ENCODE assay signal across 22 mouse cellular contexts in the genomic region with DNA sequence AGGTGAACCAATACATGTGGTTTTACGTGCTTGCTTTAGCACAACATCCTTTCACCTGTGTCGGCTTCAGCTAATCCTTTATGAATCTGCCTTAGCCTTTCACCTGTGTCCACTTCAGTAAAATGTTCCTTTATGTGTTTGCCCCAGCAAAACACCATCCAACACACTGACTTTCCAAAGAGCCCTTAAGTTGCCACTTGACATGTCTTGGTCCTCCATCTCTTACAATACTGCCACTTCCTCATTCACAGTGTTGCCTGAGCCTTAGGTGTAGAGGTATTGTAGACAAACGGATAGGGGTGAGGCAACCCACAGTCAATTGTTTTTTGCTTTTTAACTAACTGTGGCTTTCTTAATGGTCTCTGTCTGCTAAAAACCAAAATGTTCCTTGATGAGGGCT.
DNase-seq lines count a peak whose midpoint lies in the region; ATAC-seq and TF ChIP-seq lines count a peak whose summit lies in the region.
"Had no signal": no experiment of that assay in that cellular context is flagged by ENCODE, and none has a peak within 500 bp of the region (broad histone marks: within the 10 kb centered on the region; RNA-seq: fewer than 3 reads in every experiment).

No protein-coding gene starts in this region.

- 63% methylated on average over 3 of the region's 3 CpGs for WGBS in lung, postnatal 0 days
- 75% methylated on average over 3 of the region's 3 CpGs for WGBS in lung, adult 2 months
- 93% methylated on average over 3 of the region's 3 CpGs for WGBS in hindbrain, embryonic 11.5 days

- H3K4me3 ChIP-seq in lung, postnatal 0 days (ENCODE audit: low read depth, low read length) = no peak overlapping the region
- H3K4me3 ChIP-seq in lung, adult 2 months (replicated peaks; ENCODE audit: extremely low read depth, low read depth, low read length) = no peak overlapping the region
- no peak overlapping the region for H3K4me3 ChIP-seq in hindbrain, embryonic 11.5 days (ENCODE audit: low read depth, low read length)
- H3K4me3 ChIP-seq: embryonic facial prominence, embryonic 10.5 days; embryonic facial prominence, embryonic 12.5 days; forebrain, embryonic 13.5 days; forebrain, embryonic 15.5 days had no signal

- no peaks in the 10 kb centered on the region for H3K36me3 ChIP-seq in lung, postnatal 0 days (ENCODE audit: insufficient read depth, low read length)
- no peaks in the 10 kb centered on the region for H3K36me3 ChIP-seq in hindbrain, embryonic 11.5 days (ENCODE audit: control insufficient read depth, insufficient read depth, low read length)
- H3K36me3 ChIP-seq: forebrain, embryonic 15.5 days had no signal

- no peak overlapping the region for H3K9ac ChIP-seq in lung, postnatal 0 days (replicated peaks; ENCODE audit: low read depth)
- no peak overlapping the region for H3K9ac ChIP-seq in hindbrain, embryonic 11.5 days (ENCODE audit: low read depth, low read length)
- H3K9ac ChIP-seq: embryonic facial prominence, embryonic 12.5 days; forebrain, embryonic 13.5 days; forebrain, embryonic 15.5 days; forebrain, postnatal 0 days had no signal

- H3K27me3 ChIP-seq in lung, postnatal 0 days (replicated peaks; ENCODE audit: insufficient read depth, low read length) = no peaks in the 10 kb centered on the region
- no peaks in the 10 kb centered on the region for H3K27me3 ChIP-seq in hindbrain, embryonic 11.5 days (ENCODE audit: control insufficient read depth, insufficient read depth, low read length)
- H3K27me3 ChIP-seq: CH12.LX; embryonic facial prominence, embryonic 12.5 days; forebrain, embryonic 13.5 days; forebrain, embryonic 15.5 days had no signal

- peak; percentile 88 for ATAC-seq in lung, postnatal 0 days
- no peak for ATAC-seq in hindbrain, embryonic 11.5 days (ENCODE audit: low FRiP score)
- ATAC-seq: CD4-positive, CD25-positive, alpha-beta regulatory T cell, adult 4 months; forebrain, embryonic 13.5 days; forebrain, embryonic 15.5 days; forebrain, postnatal 0 days had no signal

- DNase-seq in lung, adult 18-20 months = peak; percentile 32 to 75
- no peak for DNase-seq in lung, postnatal 14 days
- peak; percentile 70 for DNase-seq in lung, postnatal 0 days (ENCODE audit: low spot score)
- DNase-seq in lung, adult 2 months = no peak
- peak; percentile 71 for DNase-seq in lung, postnatal 36 days
- DNase-seq in hindbrain, embryonic 11.5 days (ENCODE audit: low spot score) = no peak
- DNase-seq: adrenal gland, adult 2 months; adrenal gland, postnatal 10 days; adrenal gland, postnatal 25 days; B cell, adult 2 months; cerebellum, adult 11-12 months; cerebellum, adult 2 months; cerebellum, adult 9-10 months; cerebellum, postnatal 10 days; cerebellum, postnatal 25 days; forebrain, postnatal 0 days had no signal

- 0 out of 2 replicates have a peak, but pooled peaks have one; percentile 13 for TF ChIP-seq EP300 in lung, postnatal 0 days (IDR thresholded peaks at IDR 0.05)

- no peak overlapping the region for H3K4me2 ChIP-seq in lung, postnatal 0 days (replicated peaks; ENCODE audit: low read depth, low read length)
- no peak overlapping the region for H3K4me2 ChIP-seq in hindbrain, embryonic 11.5 days (replicated peaks; ENCODE audit: low read depth, low read length)
- H3K4me2 ChIP-seq: embryonic facial prominence, embryonic 12.5 days; forebrain, embryonic 13.5 days; forebrain, embryonic 15.5 days had no signal

- H3K4me1 ChIP-seq in lung, postnatal 0 days (ENCODE audit: insufficient read depth, low read depth, low read length) = no peaks in the 10 kb centered on the region
- H3K4me1 ChIP-seq in lung, adult 2 months (ENCODE audit: control insufficient read depth, insufficient read depth, low read length) = peaks cover 4% of the 10 kb centered on the region
- H3K4me1 ChIP-seq in hindbrain, embryonic 11.5 days (replicated peaks; ENCODE audit: control insufficient read depth, insufficient read depth, low read length) = no peaks in the 10 kb centered on the region
- H3K4me1 ChIP-seq: embryonic facial prominence, embryonic 10.5 days; embryonic facial prominence, embryonic 12.5 days; forebrain, embryonic 13.5 days; forebrain, embryonic 15.5 days had no signal

- no peak for TF ChIP-seq CTCF in lung, postnatal 0 days (IDR thresholded peaks at IDR 0.05)
- TF ChIP-seq CTCF in lung, adult 2 months (IDR thresholded peaks at IDR 0.05; ENCODE audit: insufficient read depth, low read length) = no peak

- H3K27ac ChIP-seq in lung, postnatal 0 days (ENCODE audit: low read length) = no peak overlapping the region
- no peak overlapping the region for H3K27ac ChIP-seq in hindbrain, embryonic 11.5 days (ENCODE audit: low read depth, low read length)
- H3K27ac ChIP-seq: embryonic facial prominence, embryonic 10.5 days; embryonic facial prominence, embryonic 12.5 days; forebrain, embryonic 13.5 days; forebrain, embryonic 15.5 days had no signal

- no peak for TF ChIP-seq POLR2A in lung, adult 2 months (IDR thresholded peaks at IDR 0.05; ENCODE audit: borderline replicate concordance, extremely low read depth, low read depth, low read length)

- H3K9me3 ChIP-seq in lung, postnatal 0 days (ENCODE audit: low read length) = no peaks in the 10 kb centered on the region
- no peaks in the 10 kb centered on the region for H3K9me3 ChIP-seq in hindbrain, embryonic 11.5 days (ENCODE audit: control insufficient read depth, low read length)
- H3K9me3 ChIP-seq: embryonic facial prominence, embryonic 10.5 days; embryonic facial prominence, embryonic 12.5 days; forebrain, embryonic 15.5 days had no signal

Comparison
In these comparisons a context has a peak if more than half of its experiments do, and no peak if none do; other contexts are left out.
1. DNase-seq: peak in lung, adult 18-20 months (2 of 2), lung, postnatal 0 days (single experiment) and lung, postnatal 36 days (single experiment); none in lung, postnatal 14 days (single experiment), lung, adult 2 months (single experiment) and hindbrain, embryonic 11.5 days (single experiment).